Mouse (Mus musculus): ENCODE results near the gene Ccng2. TPM values are rescaled to one million over a fixed set of nuclear protein-coding genes. Genes with fewer than 3 reads are reported as not detected.

Gene Ccng2
- polyA plus RNA-seq, 1 experiment from 2014 or later = 141 TPM

GRCm38 (mm10) chr5:93265164-93265800 lies 1.8 kb upstream of the Ccng2 start:
- H3K27me3 ChIP-seq = no peaks in the 10 kb centered on the region
- H3K9ac ChIP-seq = no peak overlapping the region
- H3K4me3 ChIP-seq = no peak overlapping the region
- no peak overlapping the region for H3K4me2 ChIP-seq
- H3K9me3 ChIP-seq (replicated peaks) = no peaks in the 10 kb centered on the region
- WGBS = 91% methylated on average over 7 of the region's 7 CpGs
- no peak for ATAC-seq
- H3K4me1 ChIP-seq = peaks cover 21% of the 10 kb centered on the region
- peaks cover 9% of the 10 kb centered on the region; the same call in 1 of the 2 replicates for H3K36me3 ChIP-seq (ENCODE audit: poor library complexity, severe bottlenecking)
- H3K27ac ChIP-seq = no peak overlapping the region

DNA sequence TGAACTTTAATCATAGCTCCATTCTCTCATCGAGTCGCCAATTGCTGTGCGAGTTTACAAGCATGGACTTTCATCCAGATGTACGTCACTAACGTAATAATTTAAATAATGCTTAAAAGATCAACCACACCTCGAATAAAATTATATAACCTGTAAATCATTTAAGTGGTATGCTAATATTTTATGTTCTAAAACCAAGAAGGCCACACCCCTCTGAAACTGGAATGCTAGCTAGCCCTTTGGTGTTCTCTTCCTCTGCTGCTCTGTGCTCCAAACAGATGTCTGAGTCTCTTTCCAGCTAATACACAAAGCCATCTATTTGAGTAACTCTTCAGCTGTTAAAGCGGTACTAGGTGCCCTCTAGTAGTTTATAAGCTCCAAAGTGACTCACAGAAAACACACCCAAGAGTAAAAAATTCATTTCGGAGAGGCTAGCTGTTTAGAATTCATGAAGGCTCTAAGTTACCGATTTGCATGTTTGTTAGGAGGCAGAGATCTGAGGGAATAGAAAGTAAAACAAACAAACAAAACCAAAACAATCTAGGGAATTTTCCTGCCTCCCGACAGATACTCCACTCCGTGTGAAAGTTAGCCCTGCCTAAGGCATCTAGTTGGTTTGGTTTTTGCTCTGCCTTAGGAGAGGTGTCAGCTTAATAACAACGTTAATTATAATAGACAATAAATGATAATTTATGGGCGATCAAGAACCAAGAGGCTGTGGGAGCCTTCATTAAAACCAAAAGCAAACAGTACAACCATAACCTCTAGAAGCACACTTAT lies 1.1 kb upstream of the Ccng2 start:
- Histone ChIP-seq H3K4me3 (peak overlapping the region; percentile 93; the same call in 1 of the 2 replicates), H3K4me2 (peak overlapping the region; percentile 58), H3K9ac (peak overlapping the region; percentile 59; the same call in 1 of the 2 replicates), H3K27me3 (no peaks in the 10 kb centered on the region), H3K4me1 (peaks cover 21% of the 10 kb centered on the region), H3K36me3 (ENCODE audit: poor library complexity, severe bottlenecking) (peaks cover 14% of the 10 kb centered on the region), H3K27ac (no peak overlapping the region), H3K9me3 (replicated peaks) (no peaks in the 10 kb centered on the region)
- WGBS = 77% methylated on average over 13 of the region's 13 CpGs
- no peak for ATAC-seq

GRCm38 (mm10) chr5:93267851-93268606 lies 972 bp downstream of the Ccng2 start:
- Histone ChIP-seq H3K27ac (peak overlapping the region; percentile 98), H3K9me3 (replicated peaks) (no peaks in the 10 kb centered on the region), H3K27me3 (no peaks in the 10 kb centered on the region), H3K4me3 (peak overlapping the region; percentile 93), H3K36me3 (ENCODE audit: poor library complexity, severe bottlenecking) (peaks cover 33% of the 10 kb centered on the region), H3K4me1 (peaks cover 21% of the 10 kb centered on the region), H3K4me2 (peak overlapping the region; percentile 73), H3K9ac (peak overlapping the region; percentile 99)
- under 1% methylated on average over 48 of the region's 48 CpGs for whole genome bisulfite sequencing
- peak; percentile 80 for ATAC-seq

- Histone ChIP-seq H3K4me3 (peak overlapping the region; percentile 93), H3K4me2 (peak overlapping the region; percentile 73), H3K27ac (0 out of 2 replicates have a peak overlapping the region, but pooled peaks have one; percentile 8), H3K27me3 (no peaks in the 10 kb centered on the region), H3K9me3 (replicated peaks) (no peaks in the 10 kb centered on the region), H3K9ac (peak overlapping the region; percentile 37), H3K36me3 (ENCODE audit: poor library complexity, severe bottlenecking) (peaks cover 54% of the 10 kb centered on the region), H3K4me1 (peaks cover 21% of the 10 kb centered on the region)
- ATAC-seq = no peak
- WGBS = 55% methylated on average over 7 of the region's 7 CpGs
Measured at GRCm38 (mm10) chr5:93270095-93270494, 3.0 kb downstream of the Ccng2 start.

- Histone ChIP-seq H3K4me1 (peaks cover 21% of the 10 kb centered on the region), H3K9ac (no peak overlapping the region), H3K4me2 (no peak overlapping the region), H3K36me3 (ENCODE audit: poor library complexity, severe bottlenecking) (peaks cover 60% of the 10 kb centered on the region), H3K9me3 (replicated peaks) (no peaks in the 10 kb centered on the region), H3K27me3 (no peaks in the 10 kb centered on the region), H3K4me3 (no peak overlapping the region), H3K27ac (no peak overlapping the region)
- 96% methylated on average over 18 of the region's 18 CpGs for WGBS
- ATAC-seq = no peak
Measured at GRCm38 (mm10) chr5:93270721-93271120, 3.7 kb downstream of the Ccng2 start.

- no peak for ATAC-seq
- Histone ChIP-seq H3K4me2 (no peak overlapping the region), H3K36me3 (ENCODE audit: poor library complexity, severe bottlenecking) (peaks cover 13% of the 10 kb centered on the region), H3K9ac (no peak overlapping the region), H3K27me3 (no peaks in the 10 kb centered on the region), H3K9me3 (replicated peaks) (no peaks in the 10 kb centered on the region), H3K4me1 (no peaks in the 10 kb centered on the region), H3K27ac (no peak overlapping the region), H3K4me3 (no peak overlapping the region)
- 83% methylated on average over 14 of the region's 14 CpGs for WGBS
Measured at GRCm38 (mm10) chr5:93282446-93283107, 15.5 kb downstream of the Ccng2 start.

DNA sequence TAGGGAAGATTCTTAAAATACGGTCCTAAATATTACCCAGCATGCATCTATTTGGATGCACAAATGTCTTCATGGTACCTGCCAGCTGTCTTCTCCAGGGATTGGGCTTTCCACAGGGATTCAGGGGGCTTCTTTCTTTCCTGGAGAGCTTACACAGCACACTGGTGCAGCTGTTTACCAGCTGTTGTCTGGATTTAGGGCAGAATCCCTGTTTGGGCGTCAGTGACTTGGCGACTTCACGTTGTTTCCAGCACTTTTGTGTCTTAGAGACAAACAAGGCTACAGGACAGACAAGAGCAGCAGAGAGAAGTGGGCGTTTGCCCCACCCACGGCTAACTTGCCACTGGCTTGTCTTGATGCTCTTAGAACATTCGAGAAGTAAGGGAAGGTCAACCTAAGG lies 16.1 kb downstream of the Ccng2 start:
- no peaks in the 10 kb centered on the region for H3K4me1 ChIP-seq
- ATAC-seq = no peak
- H3K9ac ChIP-seq = no peak overlapping the region
- no peak overlapping the region for H3K4me2 ChIP-seq
- H3K27me3 ChIP-seq = no peaks in the 10 kb centered on the region
- WGBS = 86% methylated on average over 7 of the region's 7 CpGs
- H3K4me3 ChIP-seq = no peak overlapping the region
- H3K36me3 ChIP-seq (ENCODE audit: poor library complexity, severe bottlenecking) = peaks cover 8% of the 10 kb centered on the region; the same call in 1 of the 2 replicates
- no peaks in the 10 kb centered on the region for H3K9me3 ChIP-seq (replicated peaks)
- no peak overlapping the region for H3K27ac ChIP-seq

GRCm38 (mm10) chr5:93288553-93288952 lies 21.5 kb downstream of the Ccng2 start:
- Histone ChIP-seq H3K9me3 (replicated peaks) (no peaks in the 10 kb centered on the region; the same call in 1 of the 2 replicates), H3K4me1 (no peaks in the 10 kb centered on the region), H3K9ac (no peak overlapping the region), H3K27me3 (no peaks in the 10 kb centered on the region), H3K27ac (no peak overlapping the region), H3K36me3 (ENCODE audit: poor library complexity, severe bottlenecking) (no peaks in the 10 kb centered on the region), H3K4me3 (no peak overlapping the region), H3K4me2 (no peak overlapping the region)
- ATAC-seq = no peak

DNA sequence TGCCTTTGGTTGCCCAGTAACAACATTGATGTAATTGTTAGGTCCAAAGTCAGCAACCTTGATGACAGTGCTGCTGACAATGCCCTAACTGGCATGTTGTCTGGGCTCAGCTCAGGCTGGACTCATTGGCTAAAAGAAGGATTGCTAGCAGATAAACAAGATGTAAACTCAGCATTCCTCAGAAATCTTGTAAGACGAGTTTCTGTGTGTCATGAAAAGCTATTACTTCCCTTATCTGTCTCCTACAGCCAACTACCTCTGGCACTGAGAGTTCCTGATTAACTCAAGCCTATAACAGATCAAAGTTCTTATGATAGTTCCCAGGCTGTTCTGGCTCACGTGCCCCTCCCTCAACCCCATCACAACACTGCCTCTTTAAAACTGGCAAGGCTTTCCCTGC lies 23.2 kb downstream of the Ccng2 start:
- Histone ChIP-seq H3K27me3 (no peaks in the 10 kb centered on the region), H3K9ac (no peak overlapping the region), H3K27ac (no peak overlapping the region), H3K4me2 (no peak overlapping the region), H3K4me1 (no peaks in the 10 kb centered on the region), H3K4me3 (no peak overlapping the region), H3K36me3 (ENCODE audit: poor library complexity, severe bottlenecking) (no peaks in the 10 kb centered on the region), H3K9me3 (replicated peaks) (no peaks in the 10 kb centered on the region; the same call in 1 of the 2 replicates)
- WGBS = 58% methylated on average over 2 of the region's 2 CpGs
- no peak for ATAC-seq

GRCm38 (mm10) chr5:93296341-93296746 lies 29.3 kb downstream of the Ccng2 start:
- H3K36me3 ChIP-seq (ENCODE audit: poor library complexity, severe bottlenecking) = no peaks in the 10 kb centered on the region
- H3K9me3 ChIP-seq (replicated peaks) = no peaks in the 10 kb centered on the region; the same call in 1 of the 2 replicates
- no peaks in the 10 kb centered on the region for H3K27me3 ChIP-seq
- no peak overlapping the region for H3K4me2 ChIP-seq
- H3K4me3 ChIP-seq = no peak overlapping the region
- no peak overlapping the region for H3K27ac ChIP-seq
- no peak overlapping the region for H3K9ac ChIP-seq
- H3K4me1 ChIP-seq = no peaks in the 10 kb centered on the region
- WGBS = 87% methylated on average over 5 of the region's 5 CpGs
- no peak for ATAC-seq

DNA sequence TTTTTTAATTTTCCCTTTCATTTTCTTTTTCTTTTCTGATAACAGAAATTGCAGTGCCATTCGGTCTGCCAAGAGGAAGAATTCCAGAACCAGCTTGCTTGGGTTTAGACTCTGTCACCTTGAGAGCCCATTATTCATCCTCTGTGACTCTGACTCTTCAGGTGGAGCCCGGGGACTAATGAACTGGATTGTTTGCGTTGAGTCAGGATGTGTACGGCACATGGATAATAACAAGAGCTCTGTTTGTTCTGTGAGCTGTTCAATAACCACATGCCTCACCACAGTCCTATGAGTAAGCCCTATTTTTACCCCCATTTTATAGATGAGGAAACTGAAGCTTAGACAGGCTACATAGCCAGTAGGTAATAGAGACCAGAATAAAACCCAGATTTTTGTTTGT lies 29.7 kb downstream of the Ccng2 start:
- 80% methylated on average over 4 of the region's 4 CpGs for WGBS
- no peak overlapping the region for H3K9ac ChIP-seq
- H3K4me3 ChIP-seq = no peak overlapping the region
- H3K36me3 ChIP-seq (ENCODE audit: poor library complexity, severe bottlenecking) = no peaks in the 10 kb centered on the region
- no peaks in the 10 kb centered on the region for H3K4me1 ChIP-seq
- no peak for ATAC-seq
- no peaks in the 10 kb centered on the region; the same call in 1 of the 2 replicates for H3K9me3 ChIP-seq (replicated peaks)
- no peaks in the 10 kb centered on the region for H3K27me3 ChIP-seq
- no peak overlapping the region for H3K4me2 ChIP-seq
- no peak overlapping the region for H3K27ac ChIP-seq

Measured in forebrain, embryonic 13.5 days (tissue).